Mouse (Mus musculus): ENCODE results near the gene Olfr429. TPM values are rescaled to one million over a fixed set of nuclear protein-coding genes. Genes with fewer than 3 reads are reported as not detected.

The Olfr429 gene
- polyA plus RNA-seq, 1 experiment from 2014 or later: not detected

DNA sequence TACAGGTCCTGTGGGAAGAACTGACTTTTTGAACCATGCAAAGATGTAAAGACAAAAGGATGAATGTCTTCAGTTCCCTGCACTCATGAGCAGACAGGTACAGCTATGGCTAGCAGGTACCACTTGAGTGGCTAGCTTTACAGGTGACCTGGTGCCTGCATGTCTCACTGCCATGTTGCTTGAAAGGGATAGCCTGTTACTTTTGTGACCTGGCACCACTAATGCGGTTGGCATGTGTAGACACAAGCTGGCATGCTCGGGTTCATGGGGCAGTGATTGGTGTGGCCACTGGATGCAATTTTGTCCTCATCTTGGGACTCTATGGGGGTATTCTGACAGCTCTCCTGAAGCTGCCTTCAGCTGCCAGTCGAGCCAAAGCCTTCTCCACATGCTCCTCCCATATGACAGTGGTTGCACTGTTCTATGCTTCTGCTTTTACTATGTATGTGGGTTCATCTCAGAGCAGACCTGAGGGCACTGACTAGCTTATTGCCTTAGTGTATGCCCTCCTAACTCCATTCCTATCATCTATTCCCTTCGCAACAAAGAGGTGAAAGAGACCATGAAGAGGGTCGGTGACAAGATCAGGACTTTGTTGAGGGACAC is 32.1 kb upstream of the Olfr429 start:
- in situ Hi-C loops (cut with MboI; ENCODE audit: low pct_unique_long_range_greater_than_20kb): no loop called here
- CTCF ChIA-PET: no interaction called here
- ATAC-seq: no peak
- TF ChIP-seq CTCF (IDR thresholded peaks at IDR 0.05): no peak
- POLR2A ChIA-PET: no interaction called here
- no peak for DNase-seq (ENCODE audit: low read depth, low spot score)
- H3K27me3 ChIP-seq: no peaks in the 10 kb centered on the region

DNA sequence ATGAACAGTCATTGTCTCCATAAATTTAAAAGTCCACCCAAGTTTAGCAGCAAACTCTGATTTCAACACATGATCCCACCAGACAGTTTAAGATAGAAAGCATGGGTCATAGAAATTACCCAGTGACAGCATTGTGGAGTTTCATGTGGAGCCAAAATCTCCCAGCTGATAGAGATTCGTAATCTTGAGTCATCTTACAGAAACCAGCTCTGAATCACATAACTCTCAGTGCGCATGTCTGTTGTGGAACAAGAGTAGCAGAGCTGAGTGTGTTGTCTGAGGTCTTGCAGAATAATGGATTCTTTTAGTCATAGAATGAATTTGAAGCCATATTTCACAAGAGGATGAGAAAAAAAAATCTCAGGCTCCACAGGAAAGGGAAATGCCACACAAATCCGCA is 31.1 kb upstream of the Olfr429 start:
- no peak for TF ChIP-seq CTCF (IDR thresholded peaks at IDR 0.05)
- H3K27me3 ChIP-seq: no peaks in the 10 kb centered on the region
- in situ Hi-C loops (cut with MboI; ENCODE audit: low pct_unique_long_range_greater_than_20kb): no loop called here
- ATAC-seq (no peak), DNase-seq (ENCODE audit: low read depth, low spot score) (no peak)
- CTCF ChIA-PET: no interaction called here
- POLR2A ChIA-PET: no interaction called here

DNA sequence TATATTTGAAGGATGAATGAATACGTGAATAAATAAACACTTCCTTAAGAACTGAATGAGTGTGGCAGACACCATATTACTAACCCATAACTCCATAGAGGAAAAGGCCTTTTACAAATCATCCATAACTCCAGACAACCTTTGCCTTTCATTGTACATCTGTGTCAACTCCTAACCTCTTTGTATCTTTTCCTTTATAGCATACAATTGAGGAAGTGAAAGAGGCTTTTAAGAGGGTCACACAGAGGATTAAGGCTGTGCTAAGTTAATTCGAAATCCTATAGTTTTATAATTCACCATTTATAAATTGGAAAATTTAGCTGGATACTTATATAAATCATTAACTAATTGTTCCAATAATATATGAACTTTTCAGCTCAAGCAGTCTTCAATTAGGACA is 28.9 kb upstream of the Olfr429 start:
- ChIA-PET POLR2A (no interaction called here), CTCF (no interaction called here)
- in situ Hi-C loops (cut with MboI; ENCODE audit: low pct_unique_long_range_greater_than_20kb): no loop called here
- ATAC-seq (no peak), DNase-seq (ENCODE audit: low read depth, low spot score) (no peak)
- H3K27me3 ChIP-seq: no peaks in the 10 kb centered on the region
- TF ChIP-seq CTCF (IDR thresholded peaks at IDR 0.05): no peak

GRCm38 (mm10) chr1:174066305-174066704 is 17.8 kb upstream of the Olfr429 start, which contains the start of gene Olfr430:
Olfr430 (plus strand) TSS chr1:174066605.
- ChIA-PET CTCF (no interaction called here), POLR2A (no interaction called here)
- in situ Hi-C loops (cut with MboI; ENCODE audit: low pct_unique_long_range_greater_than_20kb): no loop called here
- no peak for ATAC-seq
- no peak for TF ChIP-seq CTCF (IDR thresholded peaks at IDR 0.05)
- H3K27me3 ChIP-seq: peaks cover 4% of the 10 kb centered on the region
- no peak for DNase-seq (ENCODE audit: low read depth, low spot score)

DNA sequence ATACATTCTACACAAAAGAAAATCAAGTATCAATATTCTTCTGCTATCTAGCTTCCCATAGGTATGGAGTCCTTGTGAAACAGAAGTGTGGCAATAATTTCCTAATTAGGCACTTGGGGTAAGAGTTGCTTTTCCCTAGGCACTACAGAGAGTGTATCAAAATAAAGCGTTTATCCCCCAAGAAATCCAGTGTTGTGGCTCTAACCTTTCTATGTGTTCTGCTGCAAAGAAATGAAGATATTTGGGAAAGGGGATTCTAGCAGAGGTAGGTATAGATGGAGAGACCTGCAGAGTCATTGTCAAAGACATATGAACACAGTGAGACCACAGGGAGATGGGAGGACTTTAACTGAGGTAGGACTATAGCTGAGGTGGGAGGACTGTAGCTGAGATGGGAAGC is 12.5 kb downstream of the Olfr429 start, which contains the start of gene Olfr427:
Gene Olfr427, plus strand, starts transcription at position 301 of the 400 bp plus-strand sequence.
- ATAC-seq: no peak
- no peak for DNase-seq (ENCODE audit: low read depth, low spot score)
- in situ Hi-C loops (cut with MboI; ENCODE audit: low pct_unique_long_range_greater_than_20kb): loop anchor here (10.0 kb wide), 1 partner anchor 142 kb away; no protein-coding TSS in a partner anchor

DNA sequence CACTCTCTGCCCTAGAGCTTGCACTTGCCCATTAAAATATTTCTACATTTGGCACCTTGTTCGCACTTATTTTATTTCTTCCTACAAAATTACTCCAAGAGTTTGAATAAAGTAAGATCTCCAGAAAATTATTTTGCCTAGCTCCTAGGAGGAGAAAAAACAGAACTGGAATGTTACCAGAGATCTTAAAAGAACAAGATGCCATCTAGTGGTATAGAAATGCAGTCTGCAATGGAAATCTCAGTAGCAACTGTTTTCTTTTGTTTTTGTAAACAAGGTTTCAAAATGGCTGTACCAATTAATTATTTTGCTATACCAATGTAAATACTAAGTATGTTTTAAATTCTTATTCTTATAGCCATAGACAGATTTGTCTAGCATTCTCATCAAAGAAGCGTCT is 19.6 kb downstream of the Olfr429 start:
- peaks cover 4% of the 10 kb centered on the region for H3K27me3 ChIP-seq
- DNase-seq (ENCODE audit: low read depth, low spot score): no peak
- no peak for ATAC-seq
- TF ChIP-seq CTCF (IDR thresholded peaks at IDR 0.05): peak; percentile 25
- in situ Hi-C loops (cut with MboI; ENCODE audit: low pct_unique_long_range_greater_than_20kb): loop anchor here (10.0 kb wide), 1 partner anchor 649 kb away; no protein-coding TSS in a partner anchor
- POLR2A ChIA-PET: no interaction called here
- CTCF ChIA-PET: interaction anchor here (0.9 kb wide), 1 partner anchor 28 kb away, joined by 3 read pairs; no protein-coding TSS in a partner anchor

More for the DNA sequence above, 12.5 kb downstream of the Olfr429 start, which contains the start of gene Olfr427:
- H3K27me3 ChIP-seq: no peaks in the 10 kb centered on the region
- POLR2A ChIA-PET: no interaction called here
- no peak for TF ChIP-seq CTCF (IDR thresholded peaks at IDR 0.05)
- CTCF ChIA-PET: interaction anchor here (1.8 kb wide), 1 partner anchor 13 kb away, joined by 3 read pairs; no protein-coding TSS in a partner anchor

DNA sequence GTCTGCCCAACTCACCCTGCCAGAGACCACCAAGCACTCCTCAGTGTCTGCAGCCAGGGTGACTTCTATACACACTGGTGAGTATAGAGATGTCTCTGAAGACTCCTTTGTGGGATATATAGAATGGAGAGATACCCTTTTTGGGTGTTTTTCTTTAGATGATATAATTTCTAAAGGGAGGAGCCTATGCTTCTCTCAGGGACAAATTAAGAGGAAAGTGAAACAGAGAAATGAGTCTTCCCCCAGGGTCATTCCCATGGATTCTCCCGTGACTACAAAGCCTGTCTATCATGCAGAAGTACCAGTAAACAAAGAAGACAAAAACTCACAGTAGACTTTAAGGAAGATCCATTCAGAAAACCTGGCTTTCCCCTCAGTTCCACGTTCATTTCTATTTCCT is 36.9 kb downstream of the Olfr429 start, which contains the start of gene Olfr231:
Gene Olfr231, minus strand, starts transcription at position 101 of the 400 bp plus-strand sequence.
- no peak for TF ChIP-seq CTCF (IDR thresholded peaks at IDR 0.05)
- in situ Hi-C loops (cut with MboI; ENCODE audit: low pct_unique_long_range_greater_than_20kb): no loop called here
- POLR2A ChIA-PET: no interaction called here
- DNase-seq (ENCODE audit: low read depth, low spot score) (no peak), ATAC-seq (no peak)
- CTCF ChIA-PET: no interaction called here
- H3K27me3 ChIP-seq: peaks cover 4% of the 10 kb centered on the region

DNA sequence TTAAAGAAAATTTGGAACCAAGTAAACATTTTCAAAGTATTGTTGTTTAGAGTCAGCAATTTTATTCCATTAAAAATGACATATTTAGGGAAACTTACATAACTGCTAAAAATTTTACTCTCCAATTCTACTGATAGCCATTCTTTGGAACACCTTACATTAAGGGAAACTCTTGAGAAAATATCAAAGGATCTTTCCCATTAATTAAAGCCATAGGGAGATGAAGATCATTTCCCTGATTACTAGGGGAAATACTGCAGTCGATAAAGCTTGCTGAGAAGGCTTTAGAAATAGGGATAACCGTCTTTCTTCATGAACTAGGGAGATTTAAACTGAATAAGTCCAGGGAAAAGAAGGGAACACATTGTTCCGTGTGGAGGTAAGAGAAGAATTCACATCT is 47.1 kb downstream of the Olfr429 start, which contains the start of gene Olfr424:
Gene Olfr424, plus strand, starts transcription at position 301 of the 400 bp plus-strand sequence.
- ATAC-seq: no peak
- POLR2A ChIA-PET: no interaction called here
- TF ChIP-seq CTCF (IDR thresholded peaks at IDR 0.05): no peak
- CTCF ChIA-PET: interaction anchor here (1.0 kb wide), 1 partner anchor 28 kb away, joined by 3 read pairs; no protein-coding TSS in a partner anchor
- in situ Hi-C loops (cut with MboI; ENCODE audit: low pct_unique_long_range_greater_than_20kb): no loop called here
- DNase-seq (ENCODE audit: low read depth, low spot score): no peak
- no peaks in the 10 kb centered on the region for H3K27me3 ChIP-seq

GRCm38 (mm10) chr1:174131999-174132398 is 47.9 kb downstream of the Olfr429 start:
- no peak for DNase-seq (ENCODE audit: low read depth, low spot score)
- CTCF ChIA-PET: interaction anchor here (1.0 kb wide), 1 partner anchor 28 kb away, joined by 3 read pairs; no protein-coding TSS in a partner anchor
- in situ Hi-C loops (cut with MboI; ENCODE audit: low pct_unique_long_range_greater_than_20kb): no loop called here
- H3K27me3 ChIP-seq: no peaks in the 10 kb centered on the region
- no peak for TF ChIP-seq CTCF (IDR thresholded peaks at IDR 0.05)
- ATAC-seq: no peak
- POLR2A ChIA-PET: no interaction called here

Other genes starting within 250 kb of the Olfr429 start
- 2.7 TPM for gene Ifi211, start 171.3 kb upstream of the Olfr429 start, polyA plus RNA-seq (2021)
- 0.85 TPM for gene Mndal, start 141.8 kb upstream of the Olfr429 start, polyA plus RNA-seq (2021)
- 0.77 TPM for gene Ifi203, start 141.7 kb upstream of the Olfr429 start, polyA plus RNA-seq (2021)
- 8.1 TPM for gene Ifi202b, start 101.6 kb upstream of the Olfr429 start, polyA plus RNA-seq (2021)
- gene Ifi205, start 52.5 kb upstream of the Olfr429 start, polyA plus RNA-seq (2021): 0.05 TPM
- not detected for gene Olfr433, start 43.6 kb upstream of the Olfr429 start, polyA plus RNA-seq (2021)
- gene Olfr432, start 35.1 kb upstream of the Olfr429 start, polyA plus RNA-seq (2021): not detected
- gene Olfr430, start 17.7 kb upstream of the Olfr429 start, polyA plus RNA-seq (2021): not detected
- not detected for gene Olfr427, start 12.6 kb downstream of the Olfr429 start, polyA plus RNA-seq (2021)
- gene Olfr231, start 36.8 kb downstream of the Olfr429 start, polyA plus RNA-seq (2021): not detected
- not detected for gene Olfr424, start 47.2 kb downstream of the Olfr429 start, polyA plus RNA-seq (2021)
- not detected for gene Olfr420, start 71.3 kb downstream of the Olfr429 start, polyA plus RNA-seq (2021)
- gene Spta1, start 88.4 kb downstream of the Olfr429 start, polyA plus RNA-seq (2021): not detected
- gene Olfr419, start 167.7 kb downstream of the Olfr429 start, polyA plus RNA-seq (2021): not detected
- not detected for gene Mptx1, start 246.2 kb downstream of the Olfr429 start, polyA plus RNA-seq (2021)

Data from Patski (cell line).